Mouse (Mus musculus) MEL (cell line): ENCODE measurements around the gene Ggt5. TPM values are rescaled to one million over a fixed set of nuclear protein-coding genes. Genes with fewer than 3 reads are reported as not detected.

Experiments
- DNase-seq: peaks from one replicate; pipeline ENCODE4 v3.0.0; 2011; ENCODE audit warnings: low read depth, low spot score
- H3K27ac ChIP-seq: 2 replicates; pipeline ENCODE4 v1.5.1; 2012; ENCODE audit warnings: low read depth, mild to moderate bottlenecking, control low read depth, low read length, moderate library complexity; ENCODE audit not compliant: control insufficient read depth
- H3K27me3 ChIP-seq, 2 experiments: fragments of 150-350 bp in 1 of 2; sonication (generic) in 1 of 2; 2 replicates each; pipeline ENCODE4 v1.6.1; 2012; ENCODE audit warnings: low read length in 2 of 2, mild to moderate bottlenecking in 2 of 2, improper control_type of control experiment in 1 of 2, moderate library complexity in 1 of 2; ENCODE audit not compliant: insufficient read depth in 2 of 2, control insufficient read depth in 1 of 2
- H3K36me3 ChIP-seq, 2 experiments: 2 replicates each; pipeline ENCODE4 v1.6.1; 2012 to 2014; ENCODE audit warnings: low read length in 2 of 2, improper control_type of control experiment in 1 of 2, inconsistent platforms in 1 of 2, mild to moderate bottlenecking in 1 of 2; ENCODE audit not compliant: insufficient read depth in 2 of 2, control insufficient read depth in 1 of 2
- H3K4me1 ChIP-seq, 2 experiments: fragments of 150-350 bp in 1 of 2; sonication (generic) in 1 of 2; 2 replicates each; pipeline ENCODE4 v1.6.1; 2012; ENCODE audit warnings: low read length in 2 of 2, improper control_type of control experiment in 1 of 2, mild to moderate bottlenecking in 1 of 2; ENCODE audit not compliant: insufficient read depth in 2 of 2, control insufficient read depth in 1 of 2
- H3K4me3 ChIP-seq, 2 experiments: fragments of 150-350 bp in 1 of 2; sonication (generic) in 1 of 2; 2 replicates each; pipeline ENCODE4 v1.5.1; 2012; ENCODE audit warnings: low read depth in 2 of 2, low read length in 2 of 2, mild to moderate bottlenecking in 2 of 2, moderate library complexity in 2 of 2, control low read depth in 1 of 2, improper control_type of control experiment in 1 of 2; ENCODE audit not compliant: control insufficient read depth in 1 of 2, insufficient read depth in 1 of 2
- H3K79me2 ChIP-seq: 2 replicates; pipeline ENCODE4 v1.6.1; 2012; ENCODE audit warnings: mild to moderate bottlenecking, low read length, moderate library complexity; ENCODE audit not compliant: control insufficient read depth, poor library complexity, insufficient read depth
- H3K9ac ChIP-seq: 2 replicates; pipeline ENCODE4 v1.6.1; 2012; ENCODE audit warnings: low read depth, mild to moderate bottlenecking, control low read depth, low read length, moderate library complexity; ENCODE audit not compliant: control insufficient read depth, poor library complexity, severe bottlenecking
- H3K9me3 ChIP-seq: fragments of 150-350 bp; sonication (generic); replicated peaks from 2 replicates; pipeline ENCODE4 v1.6.1; 2012; ENCODE audit warnings: mild to moderate bottlenecking, low read length, improper control_type of control experiment, moderate library complexity; ENCODE audit not compliant: insufficient read depth
- BHLHE40 ChIP-seq: IDR thresholded peaks from 2 replicates; pipeline ENCODE4 v1.6.1; 2012; ENCODE audit warnings: low read depth, mild to moderate bottlenecking, inconsistent platforms, low read length, improper control_type of control experiment, borderline replicate concordance
- CHD1 ChIP-seq: IDR thresholded peaks from 2 replicates; pipeline ENCODE4 v1.6.1; 2012; ENCODE audit warnings: low read depth, mild to moderate bottlenecking, inconsistent platforms, low read length, improper control_type of control experiment
- ELF1 ChIP-seq: IDR thresholded peaks from 2 replicates; pipeline ENCODE4 v1.6.1; 2014; ENCODE audit warnings: low read depth, mild to moderate bottlenecking, inconsistent platforms, low read length, improper control_type of control experiment, moderate library complexity
- EP300 ChIP-seq, 2 experiments: IDR thresholded peaks; 2 replicates each; pipeline ENCODE4 v1.6.1; 2011; ENCODE audit warnings: improper control_type of control experiment in 2 of 2, low read length in 2 of 2, low read depth in 1 of 2, mild to moderate bottlenecking in 1 of 2
- KAT2A ChIP-seq: conservative IDR thresholded peaks from 2 replicates; pipeline ENCODE4 v1.6.1; 2012; ENCODE audit warnings: low read depth, low read length, improper control_type of control experiment, inconsistent platforms
- MAFK ChIP-seq: IDR thresholded peaks from 2 replicates; pipeline ENCODE4 v1.6.1; 2011; ENCODE audit warnings: low read depth, mild to moderate bottlenecking, low read length, improper control_type of control experiment, borderline replicate concordance
- MAX ChIP-seq: IDR thresholded peaks from 2 replicates; pipeline ENCODE4 v1.6.1; 2011; ENCODE audit warnings: low read length, improper control_type of control experiment
- MAZ ChIP-seq: IDR thresholded peaks from 2 replicates; pipeline ENCODE4 v1.6.1; 2012; ENCODE audit warnings: low read depth, mild to moderate bottlenecking, inconsistent platforms, low read length, improper control_type of control experiment
- MEF2A ChIP-seq: IDR thresholded peaks from 2 replicates; pipeline ENCODE4 v1.6.1; 2014; ENCODE audit warnings: low read depth, mild to moderate bottlenecking, inconsistent platforms, low read length, improper control_type of control experiment; ENCODE audit not compliant: poor library complexity, insufficient replicate concordance, severe bottlenecking; ENCODE audit errors: extremely low read depth
- NELFE ChIP-seq: IDR thresholded peaks from 2 replicates; pipeline ENCODE4 v1.6.1; 2011; ENCODE audit warnings: low read depth, low read length, improper control_type of control experiment
- NRF1 ChIP-seq: IDR thresholded peaks from 2 replicates; pipeline ENCODE4 v1.6.1; 2014; ENCODE audit warnings: low read depth, mild to moderate bottlenecking, inconsistent platforms, low read length, improper control_type of control experiment, moderate library complexity; ENCODE audit not compliant: poor library complexity, insufficient read depth, severe bottlenecking
- POLR2A ChIP-seq, 2 experiments: IDR thresholded peaks; 2 replicates each; pipeline ENCODE4 v1.6.1; 2011 to 2012; ENCODE audit warnings: low read length in 2 of 2, mild to moderate bottlenecking in 2 of 2, control low read depth in 1 of 2, improper control_type of control experiment in 1 of 2, low read depth in 1 of 2, moderate library complexity in 1 of 2; ENCODE audit not compliant: control insufficient read depth in 1 of 2, insufficient read depth in 1 of 2, poor library complexity in 1 of 2
- POLR2AphosphoS2 ChIP-seq: IDR thresholded peaks from 2 replicates; pipeline ENCODE4 v1.6.1; 2011; ENCODE audit warnings: low read length, improper control_type of control experiment
- RAD21 ChIP-seq: IDR thresholded peaks from 2 replicates; pipeline ENCODE4 v1.6.1; 2011; ENCODE audit warnings: mild to moderate bottlenecking, low read depth, low read length, improper control_type of control experiment
- TBP ChIP-seq: IDR thresholded peaks from 2 replicates; pipeline ENCODE4 v1.8.0; 2011; ENCODE audit warnings: low read depth, low read length, improper control_type of control experiment
- UBTF ChIP-seq: IDR thresholded peaks from 2 replicates; pipeline ENCODE4 v1.6.1; 2012; ENCODE audit warnings: low read depth, mild to moderate bottlenecking, inconsistent platforms, low read length, improper control_type of control experiment, moderate library complexity, borderline replicate concordance; ENCODE audit not compliant: insufficient read depth
- ZKSCAN1 ChIP-seq: IDR thresholded peaks from 2 replicates; pipeline ENCODE4 v1.6.1; 2012; ENCODE audit warnings: low read depth, mild to moderate bottlenecking, inconsistent platforms, low read length, improper control_type of control experiment, moderate library complexity
- polyA plus RNA-seq, 2 experiments: library from polyadenylated mRNA; stranded (reverse) in 1 of 2; unstranded in 1 of 2; fragments of >175 nt in 1 of 2; fragments of >200 nt in 1 of 2; gene quantifications; 2 replicates each; pipeline versions ENCODE4 v1.2.1 to v1.2.4; 2012; ENCODE audit warnings: low replicate concordance in 2 of 2, low read depth in 1 of 2; ENCODE audit not compliant: insufficient read length in 2 of 2, insufficient read depth in 1 of 2, missing spikeins in 1 of 2
- total RNA-seq: library from RNA; depleted of rRNA; stranded (reverse); fragments of 300-350 nt; gene quantifications from 2 replicates; pipeline ENCODE4 v1.2.3, GENCODE M21; 2012

Ggt5 gene
- total and polyA plus RNA-seq, 3 experiments, result 0.11 TPM; not detected in 2

DNA sequence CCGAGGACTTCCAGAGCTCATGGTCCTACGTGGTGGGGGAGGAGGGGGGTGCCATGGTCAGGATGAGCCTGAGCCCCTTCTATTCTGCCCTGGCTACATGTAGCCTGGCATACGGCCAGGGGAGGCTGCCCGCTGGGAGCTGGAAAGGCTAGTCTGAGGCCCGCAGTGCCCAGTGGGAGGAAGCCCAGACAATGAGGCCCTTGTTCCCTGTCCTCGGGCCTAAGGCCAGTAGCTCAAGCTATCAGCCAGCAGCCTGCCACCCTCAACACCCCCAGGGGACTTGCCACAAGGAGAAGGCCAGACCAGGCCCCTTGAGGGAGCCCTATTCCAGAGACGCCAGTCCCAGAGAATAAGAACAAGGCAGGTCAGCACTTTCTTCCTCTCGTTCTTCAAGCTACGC lies 33.1 kb upstream of the Ggt5 start:
- no peak overlapping the region for H3K4me3 ChIP-seq
- TF ChIP-seq MEF2A (no peak), MAZ (no peak), ELF1 (no peak), TBP (no peak), POLR2AphosphoS2 (no peak), MAFK (no peak), BHLHE40 (no peak), NELFE (no peak), KAT2A (no peak), UBTF (no peak), ZKSCAN1 (no peak), RAD21 (no peak), POLR2A (IDR thresholded peaks at IDR 0.05; ENCODE audit: control insufficient read depth in 1 of 2, insufficient read depth in 1 of 2, low read depth in 1 of 2, low read length in 2 of 2, poor library complexity in 1 of 2) (no peak), CHD1 (no peak)
- H3K9me3 ChIP-seq, result no peaks in the 10 kb centered on the region
- H3K4me1 ChIP-seq, result peaks cover 2 to 7% of the 10 kb centered on the region in 2 experiments; a peak in 3 of 4 replicates
- no peak overlapping the region for H3K27ac ChIP-seq
- no peaks in the 10 kb centered on the region for H3K36me3 ChIP-seq
- no peak overlapping the region for H3K9ac ChIP-seq
- no peaks in the 10 kb centered on the region for H3K27me3 ChIP-seq
- no peak for DNase-seq
- H3K79me2 ChIP-seq, result no peaks in the 10 kb centered on the region

DNA sequence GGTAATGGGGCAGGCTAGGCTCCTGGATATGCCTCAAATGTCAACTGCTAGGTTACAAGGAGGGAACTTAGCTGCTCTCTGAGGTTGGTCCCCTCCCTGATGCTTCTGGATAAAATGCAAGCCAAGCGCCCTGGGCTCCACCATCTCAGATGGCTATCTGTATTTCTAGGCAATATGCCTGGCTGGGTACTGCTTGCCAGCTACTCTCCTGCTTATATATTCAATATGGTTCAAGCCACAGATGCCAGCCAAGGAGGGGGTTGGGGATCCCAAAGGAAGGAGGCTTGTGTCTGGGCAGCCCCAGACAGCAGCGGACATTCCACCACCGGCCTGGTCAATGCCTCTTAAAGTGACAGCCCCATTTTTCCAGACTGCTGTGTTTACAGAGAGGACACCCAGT lies 30.6 kb upstream of the Ggt5 start:
- Histone ChIP-seq H3K36me3 (no peaks in the 10 kb centered on the region), H3K9me3 (no peaks in the 10 kb centered on the region), H3K4me1 (peaks cover 2 to 7% of the 10 kb centered on the region in 2 experiments; a peak in 3 of 4 replicates), H3K4me3 (no peak overlapping the region), H3K27me3 (no peaks in the 10 kb centered on the region), H3K79me2 (no peaks in the 10 kb centered on the region), H3K27ac (no peak overlapping the region), H3K9ac (no peak overlapping the region)
- TF ChIP-seq UBTF (no peak), NRF1 (no peak), EP300 (IDR thresholded peaks at IDR 0.05; ENCODE audit: low read depth in 1 of 2, low read length in 2 of 2) (0 out of 4 replicates have a peak, but pooled peaks of 1 of the 2 experiments have one; percentile 20), MAX (no peak), BHLHE40 (no peak), CHD1 (no peak), ELF1 (no peak)
- peak; percentile 33 for DNase-seq
